Mouse (Mus musculus) ES-E14 (cell line): Measurements from ENCODE around the gene Usp15. TPM values are rescaled to one million over a fixed set of nuclear protein-coding genes. Genes with fewer than 3 reads are reported as not detected.

Experiments used
- DNase-seq: peaks from one replicate; pipeline ENCODE4 v3.0.0-alpha.2; 2013; ENCODE audit warnings: low read depth, low spot score
- H3K27ac ChIP-seq: 2 replicates; pipeline ENCODE4 v1.5.1; 2012; ENCODE audit warnings: low read depth, mild to moderate bottlenecking, low read length, moderate library complexity, mixed read lengths; ENCODE audit not compliant: poor library complexity, insufficient read depth, severe bottlenecking
- H3K36me3 ChIP-seq: 2 replicates; pipeline ENCODE4 v1.6.1; 2012; ENCODE audit warnings: mild to moderate bottlenecking, low read length, moderate library complexity, mixed read lengths; ENCODE audit not compliant: control insufficient read depth, poor library complexity, insufficient read depth, severe bottlenecking
- H3K4me1 ChIP-seq, 2 experiments: fragments of 150-350 bp in 1 of 2; sonication (generic) in 1 of 2; 2 replicates each; pipeline ENCODE4 v1.6.1; 2012; ENCODE audit warnings: low read length in 2 of 2, mild to moderate bottlenecking in 1 of 2, mixed read lengths in 1 of 2; ENCODE audit not compliant: control insufficient read depth in 2 of 2, insufficient read depth in 2 of 2, poor library complexity in 1 of 2
- H3K4me3 ChIP-seq, 2 experiments: fragments of 150-350 bp in 1 of 2; sonication (generic) in 1 of 2; 2 replicates each; pipeline ENCODE4 v1.5.1; 2012; ENCODE audit warnings: low read length in 2 of 2, low read depth in 1 of 2, mild to moderate bottlenecking in 1 of 2, mixed read lengths in 1 of 2; ENCODE audit not compliant: insufficient read depth in 1 of 2, poor library complexity in 1 of 2, severe bottlenecking in 1 of 2
- H3K9ac ChIP-seq: 2 replicates; pipeline ENCODE4 v1.6.1; 2012; ENCODE audit warnings: low read depth, mild to moderate bottlenecking, low read length, mixed read lengths; ENCODE audit not compliant: poor library complexity, insufficient read depth, severe bottlenecking
- H3K9me3 ChIP-seq: fragments of 150-350 bp; sonication (generic); 2 replicates; pipeline ENCODE4 v1.6.1; 2012; ENCODE audit warnings: low read depth, mild to moderate bottlenecking, low read length; ENCODE audit not compliant: control insufficient read depth, insufficient read depth
- CHD2 ChIP-seq: IDR thresholded peaks from 2 replicates; pipeline ENCODE4 v1.6.1; 2014; ENCODE audit warnings: mild to moderate bottlenecking, low read depth, low read length, inconsistent platforms
- HCFC1 ChIP-seq: IDR thresholded peaks from 2 replicates; pipeline ENCODE4 v1.6.1; 2012; ENCODE audit warnings: low read length, inconsistent platforms, borderline replicate concordance; ENCODE audit not compliant: insufficient read depth
- MAFK ChIP-seq: IDR thresholded peaks from 2 replicates; pipeline ENCODE4 v1.6.1; 2014; ENCODE audit warnings: mild to moderate bottlenecking, low read depth, low read length, inconsistent platforms; ENCODE audit not compliant: insufficient read depth
- ZC3H11A ChIP-seq: IDR thresholded peaks from 2 replicates; pipeline ENCODE4 v1.6.1; 2012; ENCODE audit warnings: low read depth, mild to moderate bottlenecking, inconsistent platforms, low read length, borderline replicate concordance
- ZNF384 ChIP-seq: IDR thresholded peaks from 2 replicates; pipeline ENCODE4 v1.6.1; 2012; ENCODE audit warnings: low read depth, low read length, inconsistent platforms
- in situ Hi-C, 2 experiments: fragments of 600-800 bp; cut with MboI; formaldehyde crosslinking; loops; one replicate each; pipeline ENCODE4 v1.15.1; 2025; ENCODE audit warnings: low sequenced_read_pairs in 2 of 2, inconsistent platforms in 1 of 2; ENCODE audit not compliant: unreplicated experiment in 2 of 2
- total RNA-seq: library from RNA; depleted of rRNA; stranded (reverse); fragments of 300-350 nt; gene quantifications from 2 replicates; pipeline ENCODE4 v1.2.3, GENCODE M21; 2012

The Usp15 gene
- total RNA-seq, 1 experiment = 97.6 TPM

DNA sequence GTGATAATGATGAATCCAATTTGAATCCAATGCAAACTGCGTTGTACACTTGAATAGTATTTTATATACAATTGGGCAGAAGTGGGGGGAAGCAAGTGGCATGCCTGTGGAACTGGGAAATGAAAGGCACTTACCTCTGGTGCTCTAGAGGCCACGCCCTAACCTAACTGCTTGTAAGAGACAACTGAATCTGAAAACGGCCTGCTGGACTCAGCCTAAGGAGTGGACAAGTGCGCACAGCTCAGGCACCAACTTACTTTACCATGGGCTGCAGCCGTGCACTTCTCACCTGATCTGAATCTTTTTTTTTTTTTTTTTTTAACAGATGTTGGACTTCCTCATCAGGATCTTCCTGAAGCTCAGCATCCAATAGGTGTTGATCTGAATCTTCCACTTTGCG lies 10.9 kb downstream of the Usp15 start:
- no peaks in the 10 kb centered on the region for H3K9me3 ChIP-seq
- in situ Hi-C loops = no loop called here
- TF ChIP-seq ZC3H11A (no peak), ZNF384 (no peak), CHD2 (no peak), MAFK (no peak), HCFC1 (no peak)
- no peaks in the 10 kb centered on the region for H3K4me1 ChIP-seq
- H3K4me3 ChIP-seq = no peak overlapping the region
- DNase-seq = no peak
- no peak overlapping the region for H3K27ac ChIP-seq
- no peaks in the 10 kb centered on the region for H3K36me3 ChIP-seq
- H3K9ac ChIP-seq = no peak overlapping the region

DNA sequence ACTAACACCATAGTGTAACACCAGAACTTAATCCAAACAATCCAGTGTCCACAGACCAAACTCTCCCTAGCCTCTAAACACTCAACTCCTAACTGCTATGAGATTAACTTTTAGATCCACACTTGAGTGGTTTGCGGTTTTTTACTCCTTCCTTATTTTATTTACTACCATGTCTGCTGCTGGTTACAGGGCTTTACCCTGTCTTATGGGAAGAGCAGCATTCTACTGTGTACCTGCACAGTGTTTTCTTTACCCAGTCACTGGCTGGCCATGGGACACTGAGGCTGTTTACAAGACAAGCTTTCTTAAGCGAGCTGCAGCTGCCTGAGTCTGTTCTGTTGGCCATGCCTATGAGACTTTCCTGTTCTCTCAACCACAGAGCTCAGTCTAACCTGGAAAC lies 13.1 kb downstream of the Usp15 start:
- DNase-seq = no peak
- Histone ChIP-seq H3K27ac (no peak overlapping the region), H3K4me3 (no peak overlapping the region), H3K4me1 (no peaks in the 10 kb centered on the region), H3K9ac (no peak overlapping the region), H3K36me3 (peaks cover 7% of the 10 kb centered on the region), H3K9me3 (no peaks in the 10 kb centered on the region)
- in situ Hi-C loops = no loop called here
- no peak for TF ChIP-seq ZC3H11A
- TF ChIP-seq MAFK = no peak
- no peak for TF ChIP-seq ZNF384
- no peak for TF ChIP-seq HCFC1
- no peak for TF ChIP-seq CHD2

DNA sequence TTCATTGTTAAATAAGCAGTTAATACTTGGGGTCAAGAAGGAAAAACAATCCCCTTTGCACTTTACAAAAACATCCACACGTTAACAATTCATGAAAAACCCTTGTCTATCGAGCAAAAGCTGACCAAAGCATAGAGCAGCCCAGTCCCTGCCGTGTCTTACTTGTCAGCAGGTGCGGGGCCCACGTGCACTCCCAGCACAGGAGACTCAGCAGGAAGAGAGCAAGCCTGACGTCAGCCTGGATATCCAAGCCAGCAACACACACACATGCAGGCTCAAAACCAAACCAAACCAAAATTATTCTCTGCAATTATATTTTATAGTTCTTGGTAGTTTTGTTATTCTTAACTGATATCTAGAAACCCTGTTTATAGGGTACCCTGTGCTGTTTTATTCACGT lies 13.6 kb downstream of the Usp15 start:
- no peak overlapping the region for H3K9ac ChIP-seq
- H3K36me3 ChIP-seq = peaks cover 9% of the 10 kb centered on the region
- DNase-seq = no peak
- in situ Hi-C loops = no loop called here
- H3K4me1 ChIP-seq = no peaks in the 10 kb centered on the region
- H3K27ac ChIP-seq = no peak overlapping the region
- H3K9me3 ChIP-seq = no peaks in the 10 kb centered on the region
- TF ChIP-seq HCFC1 = no peak
- TF ChIP-seq CHD2 = no peak
- no peak for TF ChIP-seq ZNF384
- no peak for TF ChIP-seq MAFK
- TF ChIP-seq ZC3H11A = no peak
- no peak overlapping the region for H3K4me3 ChIP-seq

DNA sequence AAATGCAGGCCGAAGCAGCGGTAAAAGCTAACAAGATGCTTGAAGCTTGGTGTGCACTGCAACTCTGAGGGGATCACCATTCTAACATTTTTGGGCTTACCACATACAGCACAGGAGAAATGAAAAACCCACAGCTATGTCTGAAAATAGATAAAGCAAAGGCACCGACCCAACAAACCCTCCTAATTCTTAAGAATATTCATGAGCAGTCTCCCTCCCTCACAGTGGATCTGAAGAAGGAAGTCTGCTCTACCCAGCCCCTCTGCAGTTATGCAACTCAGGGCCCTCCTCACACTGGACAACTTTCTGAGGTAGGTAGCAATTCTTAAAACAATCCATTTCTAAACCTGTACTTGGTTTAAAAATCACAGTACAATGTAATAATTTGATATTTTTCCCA lies 14.4 kb downstream of the Usp15 start:
- Histone ChIP-seq H3K27ac (no peak overlapping the region), H3K4me3 (no peak overlapping the region), H3K4me1 (no peaks in the 10 kb centered on the region), H3K36me3 (peaks cover 9% of the 10 kb centered on the region), H3K9me3 (no peaks in the 10 kb centered on the region), H3K9ac (no peak overlapping the region)
- in situ Hi-C loops = no loop called here
- DNase-seq = no peak
- TF ChIP-seq CHD2 (no peak), ZNF384 (no peak), HCFC1 (no peak), ZC3H11A (no peak), MAFK (no peak)

DNA sequence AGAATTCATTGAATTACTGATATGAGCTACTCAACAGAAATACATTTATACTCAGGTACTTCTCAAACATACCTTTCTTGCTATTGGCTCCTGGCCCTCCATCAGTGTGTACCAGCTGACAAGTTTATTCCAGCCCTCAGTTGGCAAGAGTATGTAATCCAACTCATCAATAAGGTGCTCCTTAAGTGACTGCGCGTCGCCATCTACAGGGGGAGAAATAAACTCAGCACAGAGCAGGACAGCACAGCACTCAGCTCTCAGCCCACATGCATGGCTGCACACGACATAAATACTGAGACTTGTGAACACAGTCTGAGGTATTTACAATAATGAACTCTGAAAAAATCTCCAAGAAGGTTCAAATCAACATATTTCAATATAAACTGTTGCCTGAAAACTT lies 21.0 kb downstream of the Usp15 start:
- TF ChIP-seq MAFK = no peak
- no peak for TF ChIP-seq ZC3H11A
- TF ChIP-seq HCFC1 = no peak
- no peak for TF ChIP-seq CHD2
- TF ChIP-seq ZNF384 = no peak
- DNase-seq = no peak
- Histone ChIP-seq H3K36me3 (peaks cover 11% of the 10 kb centered on the region), H3K4me3 (no peak overlapping the region), H3K4me1 (no peaks in the 10 kb centered on the region), H3K9me3 (no peaks in the 10 kb centered on the region), H3K27ac (no peak overlapping the region), H3K9ac (no peak overlapping the region)
- in situ Hi-C loops = no loop called here
